Mouse (Mus musculus) frontal cortex, adult (tissue): ENCODE measurements around the gene Gm20388.

Source experiments
- ATAC-seq: cut with Nextera tagmentation; 2 replicates; pipeline ENCODE4 v1.9.2; 2017; ENCODE audit warnings: mild to moderate bottlenecking, moderate library complexity, mixed read lengths; ENCODE audit not compliant: low TSS enrichment

Gene Gm20388

GRCm38 (mm10) chr8:120369956-120370355, 459.3 kb downstream of the Gm20388 start:
- ATAC-seq = no peak

- no peak for ATAC-seq
Observed at GRCm38 (mm10) chr8:120370461-120370860, 459.8 kb downstream of the Gm20388 start.

GRCm38 (mm10) chr8:120371146-120371545, 460.5 kb downstream of the Gm20388 start:
- ATAC-seq = no peak

GRCm38 (mm10) chr8:120371725-120372457, 461.2 kb downstream of the Gm20388 start:
- peak; percentile 79 for ATAC-seq

- ATAC-seq = no peak
Observed at GRCm38 (mm10) chr8:120372684-120373083, 462.0 kb downstream of the Gm20388 start.

GRCm38 (mm10) chr8:120373621-120374020, 463.0 kb downstream of the Gm20388 start:
- ATAC-seq = no peak

GRCm38 (mm10) chr8:120374070-120374469, 463.4 kb downstream of the Gm20388 start:
- ATAC-seq = no peak

- ATAC-seq = no peak
Observed at GRCm38 (mm10) chr8:120374514-120374913, 463.9 kb downstream of the Gm20388 start.

- ATAC-seq = no peak
Observed at GRCm38 (mm10) chr8:120375170-120375569, 464.5 kb downstream of the Gm20388 start.

- no peak for ATAC-seq
Observed at GRCm38 (mm10) chr8:120376215-120376614, 465.6 kb downstream of the Gm20388 start.

- no peak for ATAC-seq
Observed at GRCm38 (mm10) chr8:120376847-120377802, 466.5 kb downstream of the Gm20388 start.

- no peak for ATAC-seq
Observed at GRCm38 (mm10) chr8:120377803-120378189, 467.2 kb downstream of the Gm20388 start.

- no peak for ATAC-seq
Observed at GRCm38 (mm10) chr8:120378306-120378705, 467.7 kb downstream of the Gm20388 start.

GRCm38 (mm10) chr8:120379015-120379414, 468.4 kb downstream of the Gm20388 start:
- no peak for ATAC-seq

- no peak; the same call in 1 of the 2 replicates for ATAC-seq
Observed at GRCm38 (mm10) chr8:120381865-120382264, 471.2 kb downstream of the Gm20388 start.

GRCm38 (mm10) chr8:120382436-120383203, 472.0 kb downstream of the Gm20388 start:
- peak; percentile 79 for ATAC-seq

GRCm38 (mm10) chr8:120383204-120383560, 472.5 kb downstream of the Gm20388 start:
- no peak; the same call in 1 of the 2 replicates for ATAC-seq

- ATAC-seq = no peak
Observed at GRCm38 (mm10) chr8:120383713-120384112, 473.1 kb downstream of the Gm20388 start.

- ATAC-seq = no peak
Observed at GRCm38 (mm10) chr8:120384745-120385144, 474.1 kb downstream of the Gm20388 start.

GRCm38 (mm10) chr8:120388246-120388645, 477.6 kb downstream of the Gm20388 start:
- no peak for ATAC-seq

- ATAC-seq = no peak
Observed at GRCm38 (mm10) chr8:120390598-120390997, 480.0 kb downstream of the Gm20388 start.

- ATAC-seq = no peak
Observed at GRCm38 (mm10) chr8:120391856-120392255, 481.2 kb downstream of the Gm20388 start.
